Mouse (Mus musculus): ENCODE results near the gene Tmem178b. TPM values are rescaled to one million over a fixed set of nuclear protein-coding genes. Genes with fewer than 3 reads are reported as not detected.

Tmem178b gene
- polyA plus RNA-seq, 1 experiment from 2014 or later, result 10.5 TPM

- no peak overlapping the region for H3K4me2 ChIP-seq (replicated peaks; ENCODE audit: low read depth, low read length)
- no peak overlapping the region for H3K9ac ChIP-seq (ENCODE audit: low read depth, low read length)
- H3K4me1 ChIP-seq (replicated peaks; ENCODE audit: control insufficient read depth, insufficient read depth, low read length), result 0 out of 2 replicates have a peak, but pooled peaks cover 2% of the 10 kb centered on the region
- H3K27me3 ChIP-seq (ENCODE audit: control insufficient read depth, insufficient read depth, low read length), result no peaks in the 10 kb centered on the region
- no peak overlapping the region for H3K4me3 ChIP-seq (ENCODE audit: low read depth, low read length)
- WGBS, result 96% methylated on average over 2 of the region's 2 CpGs
- DNase-seq (ENCODE audit: low spot score) (no peak), ATAC-seq (ENCODE audit: low FRiP score) (no peak)
- H3K9me3 ChIP-seq (ENCODE audit: control insufficient read depth, low read length), result no peaks in the 10 kb centered on the region
- H3K27ac ChIP-seq (ENCODE audit: low read depth, low read length), result no peak overlapping the region
- H3K36me3 ChIP-seq (ENCODE audit: control insufficient read depth, insufficient read depth, low read length), result no peaks in the 10 kb centered on the region
Observed at GRCm38 (mm10) chr6:39915636-39916281, 42.7 kb downstream of the Tmem178b start.

DNA sequence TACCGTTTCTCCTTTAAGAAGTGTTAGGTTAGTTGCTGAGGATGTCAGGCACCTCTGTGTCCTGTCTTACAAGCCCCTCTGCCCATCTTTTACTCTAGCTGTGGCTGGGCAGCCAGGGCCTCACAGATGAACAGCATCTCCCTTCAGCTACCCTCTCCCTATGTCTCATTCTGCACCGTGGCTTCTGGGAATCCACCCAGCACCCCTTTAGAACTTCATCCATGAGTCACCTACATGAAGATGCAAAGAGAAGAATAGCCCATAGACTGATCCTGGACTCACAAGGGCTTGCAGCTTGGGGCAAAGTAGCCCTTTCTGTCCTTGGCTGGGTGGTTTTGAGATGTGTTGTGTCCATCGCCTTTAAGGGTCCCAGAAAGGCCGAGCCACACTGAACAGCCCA is 43.4 kb downstream of the Tmem178b start:
- DNase-seq (ENCODE audit: low spot score) (no peak), ATAC-seq (ENCODE audit: low FRiP score) (no peak)
- H3K4me1 ChIP-seq (replicated peaks; ENCODE audit: control insufficient read depth, insufficient read depth, low read length), result 0 out of 2 replicates have a peak, but pooled peaks cover 2% of the 10 kb centered on the region
- H3K9ac ChIP-seq (ENCODE audit: low read depth, low read length), result no peak overlapping the region
- 87% methylated on average over 4 of the region's 4 CpGs for WGBS
- no peaks in the 10 kb centered on the region for H3K27me3 ChIP-seq (ENCODE audit: control insufficient read depth, insufficient read depth, low read length)
- no peaks in the 10 kb centered on the region for H3K9me3 ChIP-seq (ENCODE audit: control insufficient read depth, low read length)
- H3K36me3 ChIP-seq (ENCODE audit: control insufficient read depth, insufficient read depth, low read length), result no peaks in the 10 kb centered on the region
- H3K4me2 ChIP-seq (replicated peaks; ENCODE audit: low read depth, low read length), result no peak overlapping the region
- H3K4me3 ChIP-seq (ENCODE audit: low read depth, low read length), result no peak overlapping the region
- no peak overlapping the region for H3K27ac ChIP-seq (ENCODE audit: low read depth, low read length)

- 36% methylated on average over 8 of the region's 8 CpGs for WGBS
- Histone ChIP-seq H3K9me3 (ENCODE audit: control insufficient read depth, low read length) (no peaks in the 10 kb centered on the region), H3K36me3 (ENCODE audit: control insufficient read depth, insufficient read depth, low read length) (no peaks in the 10 kb centered on the region), H3K4me2 (replicated peaks; ENCODE audit: low read depth, low read length) (no peak overlapping the region), H3K27me3 (ENCODE audit: control insufficient read depth, insufficient read depth, low read length) (no peaks in the 10 kb centered on the region), H3K4me3 (ENCODE audit: low read depth, low read length) (no peak overlapping the region), H3K9ac (ENCODE audit: low read depth, low read length) (no peak overlapping the region), H3K27ac (ENCODE audit: low read depth, low read length) (no peak overlapping the region), H3K4me1 (replicated peaks; ENCODE audit: control insufficient read depth, insufficient read depth, low read length) (0 out of 2 replicates have a peak, but pooled peaks cover 2% of the 10 kb centered on the region)
- peak; percentile 39 for DNase-seq (ENCODE audit: low spot score)
- ATAC-seq (ENCODE audit: low FRiP score), result peak; percentile 80
Observed at GRCm38 (mm10) chr6:39917242-39917641, 44.2 kb downstream of the Tmem178b start.

DNA sequence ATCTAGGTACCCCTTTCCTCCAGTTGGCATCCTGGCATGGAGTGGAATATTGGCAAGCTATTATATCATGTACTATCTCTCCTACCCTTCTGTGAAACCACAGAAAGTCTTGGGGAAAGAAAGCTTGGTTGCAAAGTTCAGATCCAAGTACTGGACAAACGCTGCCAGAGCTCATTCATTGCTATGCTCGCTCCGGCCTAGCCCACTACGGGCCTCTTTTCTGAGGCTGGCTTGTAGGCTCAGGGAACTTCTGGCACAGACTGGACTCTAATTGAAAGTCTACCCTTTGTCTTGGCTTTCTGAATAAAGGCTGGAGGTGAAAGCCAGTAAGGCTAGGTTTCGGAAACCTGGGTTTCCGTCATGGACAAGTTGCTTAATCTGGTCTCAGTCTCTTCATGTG is 44.7 kb downstream of the Tmem178b start:
- H3K27ac ChIP-seq (ENCODE audit: low read depth, low read length), result no peak overlapping the region

GRCm38 (mm10) chr6:39919011-39919709 is 46.1 kb downstream of the Tmem178b start:
- Histone ChIP-seq H3K4me1 (replicated peaks; ENCODE audit: control insufficient read depth, insufficient read depth, low read length) (0 out of 2 replicates have a peak, but pooled peaks cover 2% of the 10 kb centered on the region), H3K4me3 (ENCODE audit: low read depth, low read length) (no peak overlapping the region), H3K27me3 (ENCODE audit: control insufficient read depth, insufficient read depth, low read length) (no peaks in the 10 kb centered on the region), H3K9me3 (ENCODE audit: control insufficient read depth, low read length) (no peaks in the 10 kb centered on the region), H3K4me2 (replicated peaks; ENCODE audit: low read depth, low read length) (no peak overlapping the region), H3K27ac (ENCODE audit: low read depth, low read length) (no peak overlapping the region), H3K9ac (ENCODE audit: low read depth, low read length) (no peak overlapping the region), H3K36me3 (ENCODE audit: control insufficient read depth, insufficient read depth, low read length) (no peaks in the 10 kb centered on the region)
- no peak for DNase-seq (ENCODE audit: low spot score)
- 86% methylated on average over 6 of the region's 6 CpGs for WGBS
- ATAC-seq (ENCODE audit: low FRiP score), result no peak

More for the DNA sequence above, 44.7 kb downstream of the Tmem178b start:
- ATAC-seq (ENCODE audit: low FRiP score), result no peak
- no peak overlapping the region for H3K9ac ChIP-seq (ENCODE audit: low read depth, low read length)
- no peak for DNase-seq (ENCODE audit: low spot score)
- WGBS, result 78% methylated on average over 6 of the region's 6 CpGs
- H3K27me3 ChIP-seq (ENCODE audit: control insufficient read depth, insufficient read depth, low read length), result no peaks in the 10 kb centered on the region
- H3K36me3 ChIP-seq (ENCODE audit: control insufficient read depth, insufficient read depth, low read length), result no peaks in the 10 kb centered on the region
- H3K4me1 ChIP-seq (replicated peaks; ENCODE audit: control insufficient read depth, insufficient read depth, low read length), result 0 out of 2 replicates have a peak, but pooled peaks cover 2% of the 10 kb centered on the region
- no peak overlapping the region for H3K4me2 ChIP-seq (replicated peaks; ENCODE audit: low read depth, low read length)
- no peak overlapping the region for H3K4me3 ChIP-seq (ENCODE audit: low read depth, low read length)
- H3K9me3 ChIP-seq (ENCODE audit: control insufficient read depth, low read length), result no peaks in the 10 kb centered on the region

DNA sequence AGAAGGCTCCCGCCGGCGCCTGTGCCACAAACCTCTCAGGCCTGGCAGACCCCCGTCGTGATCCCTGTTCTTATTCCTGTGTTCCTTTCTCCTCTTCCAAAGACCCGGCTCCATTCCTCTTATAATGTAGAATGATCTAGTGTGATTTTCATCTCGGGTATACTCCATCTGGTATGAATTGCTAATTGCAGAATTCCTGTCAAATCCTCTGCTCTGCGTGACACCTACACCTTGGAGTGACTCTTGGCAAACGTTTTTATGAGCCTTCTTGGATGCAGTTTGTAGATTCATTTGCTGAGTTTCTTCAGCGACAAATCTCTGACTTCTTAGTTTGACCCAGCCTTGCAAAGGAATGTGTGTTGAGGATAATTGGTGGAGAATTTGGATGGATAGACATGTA is 53.4 kb downstream of the Tmem178b start:
- H3K36me3 ChIP-seq (ENCODE audit: control insufficient read depth, insufficient read depth, low read length), result no peaks in the 10 kb centered on the region
- no peaks in the 10 kb centered on the region for H3K27me3 ChIP-seq (ENCODE audit: control insufficient read depth, insufficient read depth, low read length)
- H3K4me2 ChIP-seq (replicated peaks; ENCODE audit: low read depth, low read length), result no peak overlapping the region
- 82% methylated on average over 10 of the region's 10 CpGs for WGBS
- no peak overlapping the region for H3K4me3 ChIP-seq (ENCODE audit: low read depth, low read length)
- no peak overlapping the region for H3K27ac ChIP-seq (ENCODE audit: low read depth, low read length)
- no peaks in the 10 kb centered on the region for H3K9me3 ChIP-seq (ENCODE audit: control insufficient read depth, low read length)
- DNase-seq (ENCODE audit: low spot score), result no peak
- no peak overlapping the region for H3K9ac ChIP-seq (ENCODE audit: low read depth, low read length)
- no peak for ATAC-seq (ENCODE audit: low FRiP score)
- H3K4me1 ChIP-seq (replicated peaks; ENCODE audit: control insufficient read depth, insufficient read depth, low read length), result no peaks in the 10 kb centered on the region

DNA sequence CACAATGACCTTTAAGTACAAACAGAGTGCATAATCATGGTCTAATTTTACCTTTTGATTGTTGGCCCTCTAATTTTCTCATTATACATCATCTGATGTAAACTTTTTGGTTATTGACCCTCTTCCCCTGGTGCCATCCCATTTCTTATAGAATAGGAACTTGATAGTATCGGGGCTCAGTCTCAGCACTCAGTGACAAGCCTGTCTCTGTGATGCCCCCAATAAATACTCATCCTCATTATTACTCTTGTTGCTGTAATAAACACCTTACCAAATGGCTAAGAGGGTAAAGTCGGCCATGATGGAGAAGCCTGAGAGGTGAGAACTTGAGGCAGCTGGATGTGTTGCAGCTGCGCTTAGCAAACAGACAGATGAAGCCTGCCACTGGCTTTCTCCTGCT is 63.5 kb downstream of the Tmem178b start:
- ATAC-seq (ENCODE audit: low FRiP score) (no peak), DNase-seq (ENCODE audit: low spot score) (no peak)
- H3K4me2 ChIP-seq (replicated peaks; ENCODE audit: low read depth, low read length), result no peak overlapping the region
- H3K36me3 ChIP-seq (ENCODE audit: control insufficient read depth, insufficient read depth, low read length), result no peaks in the 10 kb centered on the region
- 89% methylated on average over 3 of the region's 3 CpGs for WGBS
- no peaks in the 10 kb centered on the region for H3K27me3 ChIP-seq (ENCODE audit: control insufficient read depth, insufficient read depth, low read length)
- H3K4me1 ChIP-seq (replicated peaks; ENCODE audit: control insufficient read depth, insufficient read depth, low read length), result no peaks in the 10 kb centered on the region
- no peak overlapping the region for H3K27ac ChIP-seq (ENCODE audit: low read depth, low read length)
- H3K9me3 ChIP-seq (ENCODE audit: control insufficient read depth, low read length), result no peaks in the 10 kb centered on the region
- no peak overlapping the region for H3K9ac ChIP-seq (ENCODE audit: low read depth, low read length)
- no peak overlapping the region for H3K4me3 ChIP-seq (ENCODE audit: low read depth, low read length)

- Histone ChIP-seq H3K4me3 (ENCODE audit: low read depth, low read length) (no peak overlapping the region), H3K9ac (ENCODE audit: low read depth, low read length) (no peak overlapping the region), H3K27me3 (ENCODE audit: control insufficient read depth, insufficient read depth, low read length) (no peaks in the 10 kb centered on the region), H3K4me1 (replicated peaks; ENCODE audit: control insufficient read depth, insufficient read depth, low read length) (no peaks in the 10 kb centered on the region), H3K36me3 (ENCODE audit: control insufficient read depth, insufficient read depth, low read length) (no peaks in the 10 kb centered on the region), H3K27ac (ENCODE audit: low read depth, low read length) (no peak overlapping the region), H3K9me3 (ENCODE audit: control insufficient read depth, low read length) (no peaks in the 10 kb centered on the region), H3K4me2 (replicated peaks; ENCODE audit: low read depth, low read length) (no peak overlapping the region)
- ATAC-seq (ENCODE audit: low FRiP score) (no peak), DNase-seq (ENCODE audit: low spot score) (no peak)
- WGBS, result 93% methylated on average over 7 of the region's 7 CpGs
Observed at GRCm38 (mm10) chr6:39940920-39941319, 67.8 kb downstream of the Tmem178b start.

DNA sequence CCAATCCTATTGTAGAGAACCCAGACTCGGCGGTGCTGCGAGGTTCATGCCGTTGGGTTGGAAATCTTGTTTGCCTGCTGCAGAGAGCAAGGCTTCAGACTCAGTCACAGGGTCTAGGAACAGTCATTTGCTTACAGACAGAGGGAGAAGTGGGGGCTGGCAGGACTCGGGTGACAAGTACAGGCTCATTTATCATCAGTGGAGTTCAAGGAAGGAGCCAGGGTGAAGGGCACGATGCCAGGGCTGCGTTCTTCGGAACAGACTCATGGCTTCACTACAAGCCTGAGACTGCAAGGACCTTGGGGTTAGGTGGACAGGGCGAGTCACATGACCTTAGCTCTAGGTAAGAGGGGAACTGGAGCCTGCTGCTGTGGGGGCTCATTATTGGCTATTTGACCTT is 71.8 kb downstream of the Tmem178b start:
- WGBS, result 81% methylated on average over 9 of the region's 9 CpGs
- Histone ChIP-seq H3K9me3 (ENCODE audit: control insufficient read depth, low read length) (no peaks in the 10 kb centered on the region), H3K36me3 (ENCODE audit: control insufficient read depth, insufficient read depth, low read length) (no peaks in the 10 kb centered on the region), H3K4me2 (replicated peaks; ENCODE audit: low read depth, low read length) (no peak overlapping the region), H3K9ac (ENCODE audit: low read depth, low read length) (no peak overlapping the region), H3K27ac (ENCODE audit: low read depth, low read length) (no peak overlapping the region), H3K4me1 (replicated peaks; ENCODE audit: control insufficient read depth, insufficient read depth, low read length) (no peaks in the 10 kb centered on the region), H3K27me3 (ENCODE audit: control insufficient read depth, insufficient read depth, low read length) (no peaks in the 10 kb centered on the region), H3K4me3 (ENCODE audit: low read depth, low read length) (no peak overlapping the region)
- ATAC-seq (ENCODE audit: low FRiP score) (no peak), DNase-seq (ENCODE audit: low spot score) (no peak)

Data from hindbrain, embryonic 11.5 days (tissue).